In the genomic region with DNA sequence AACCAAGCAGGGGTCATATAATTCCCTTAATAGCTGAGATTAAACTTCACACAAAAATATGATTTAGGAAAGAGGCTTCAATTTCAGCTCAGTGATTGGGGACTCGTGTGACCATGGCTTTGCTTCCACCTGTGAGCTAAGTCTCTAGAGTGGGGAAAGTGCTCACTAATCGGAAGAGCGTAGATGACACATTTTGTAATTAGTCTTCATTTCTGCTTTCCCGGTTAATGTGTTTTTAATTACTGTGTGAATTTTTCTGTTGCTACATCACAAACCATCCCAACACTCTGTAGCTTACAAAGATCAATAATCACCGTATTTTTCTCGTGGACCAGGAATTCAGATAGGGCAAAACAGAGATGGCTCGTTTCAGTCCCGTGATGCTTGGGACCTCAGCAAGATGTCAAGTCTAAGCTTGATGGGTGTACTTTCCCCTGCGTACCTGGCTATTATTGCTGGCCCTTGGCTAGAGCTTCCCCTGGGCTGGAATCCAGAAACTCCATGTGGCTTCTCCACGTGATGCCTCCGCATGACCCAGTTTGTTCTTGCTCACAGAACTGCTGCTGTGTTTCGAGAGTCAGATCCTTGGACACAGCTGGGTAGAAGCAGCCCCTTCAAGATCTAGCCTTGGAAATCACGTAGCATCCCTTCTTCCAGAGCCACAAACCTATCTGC, we compare ENCODE assay signal across 10 mouse cellular contexts.
DNase-seq lines count a peak whose midpoint lies in the region; ATAC-seq and TF ChIP-seq lines count a peak whose summit lies in the region.
"Had no signal": no experiment of that assay in that cellular context is flagged by ENCODE, and none has a peak within 500 bp of the region (broad histone marks: within the 10 kb centered on the region; RNA-seq: fewer than 3 reads in every experiment).

No protein-coding gene starts in this region.

- no peak for ATAC-seq in heart, embryonic 11.5 days (replicated peaks; ENCODE audit: insufficient number of reproducible peaks, low FRiP score, low TSS enrichment)
- 0 out of 2 replicates have a peak, but pooled peaks have one; percentile 22 for ATAC-seq in hindbrain, postnatal 0 days
- ATAC-seq in midbrain, embryonic 13.5 days, result no peak

- no peak overlapping the region for H3K27ac ChIP-seq in heart, embryonic 11.5 days (ENCODE audit: low read depth, low read length)
- H3K27ac ChIP-seq in liver, adult 2 months (replicated peaks; ENCODE audit: insufficient read depth, low read depth, low read length), result no peak overlapping the region
- H3K27ac ChIP-seq in hindbrain, postnatal 0 days, result no peak overlapping the region
- no peak overlapping the region for H3K27ac ChIP-seq in midbrain, embryonic 13.5 days
- no peak overlapping the region for H3K27ac ChIP-seq in gastrocnemius, adult 2 months
- H3K27ac ChIP-seq: embryonic facial prominence, embryonic 10.5 days; stomach, postnatal 0 days had no signal

- TF ChIP-seq POLR2A in liver, adult 2 months (IDR thresholded peaks at IDR 0.05; ENCODE audit: extremely low read depth, insufficient read depth, low read length), result no peak

- intact Hi-C loops in gastrocnemius, adult 2 months (cut with DNase I), result no loop called here

- WGBS in heart, embryonic 11.5 days (ENCODE audit: insufficient replicate concordance), result 86% methylated on average over 13 of the region's 13 CpGs
- WGBS in liver, adult 2 months, result 65% methylated on average over 13 of the region's 13 CpGs
- 56% methylated on average over 13 of the region's 13 CpGs for WGBS in hindbrain, postnatal 0 days
- 91% methylated on average over 13 of the region's 13 CpGs for WGBS in midbrain, embryonic 13.5 days

- H3K9me3 ChIP-seq in heart, embryonic 11.5 days (replicated peaks; ENCODE audit: control insufficient read depth, low read length), result no peaks in the 10 kb centered on the region
- no peaks in the 10 kb centered on the region for H3K9me3 ChIP-seq in hindbrain, postnatal 0 days (ENCODE audit: low read length)
- H3K9me3 ChIP-seq in midbrain, embryonic 13.5 days, result no peaks in the 10 kb centered on the region
- H3K9me3 ChIP-seq: embryonic facial prominence, embryonic 10.5 days had no signal

- no peaks in the 10 kb centered on the region for H3K79me2 ChIP-seq in liver, adult 2 months (ENCODE audit: control insufficient read depth, insufficient read depth, low read length)

- H3K4me3 ChIP-seq in heart, embryonic 11.5 days (ENCODE audit: low read depth, low read length), result no peak overlapping the region
- no peak overlapping the region for H3K4me3 ChIP-seq in liver, adult 2 months (ENCODE audit: insufficient read depth, low read depth, low read length)
- H3K4me3 ChIP-seq in hindbrain, postnatal 0 days (ENCODE audit: low read length), result no peak overlapping the region
- no peak overlapping the region for H3K4me3 ChIP-seq in midbrain, embryonic 13.5 days (replicated peaks)
- no peak overlapping the region for H3K4me3 ChIP-seq in gastrocnemius, adult 2 months
- H3K4me3 ChIP-seq: embryonic facial prominence, embryonic 10.5 days had no signal

- TF ChIP-seq CTCF in liver, adult 2 months (IDR thresholded peaks at IDR 0.05; ENCODE audit: low read depth, low read length), result no peak
- no peak for TF ChIP-seq CTCF in hindbrain, postnatal 0 days (IDR thresholded peaks at IDR 0.05; ENCODE audit: low read depth)
- no peak for TF ChIP-seq CTCF in gastrocnemius, adult 2 months (IDR thresholded peaks at IDR 0.05)

- no peaks in the 10 kb centered on the region for H3K27me3 ChIP-seq in heart, embryonic 11.5 days (ENCODE audit: control insufficient read depth, insufficient read depth, low read length)
- no peaks in the 10 kb centered on the region for H3K27me3 ChIP-seq in liver, adult 2 months (ENCODE audit: control insufficient read depth, insufficient read depth, low read length)
- no peaks in the 10 kb centered on the region for H3K27me3 ChIP-seq in hindbrain, postnatal 0 days (ENCODE audit: insufficient read depth, low read length)
- no peaks in the 10 kb centered on the region for H3K27me3 ChIP-seq in midbrain, embryonic 13.5 days

- H3K36me3 ChIP-seq in heart, embryonic 11.5 days (ENCODE audit: control insufficient read depth, insufficient read depth, low read length), result no peaks in the 10 kb centered on the region
- H3K36me3 ChIP-seq in liver, adult 2 months (ENCODE audit: control insufficient read depth, insufficient read depth, low read length), result no peaks in the 10 kb centered on the region
- no peaks in the 10 kb centered on the region for H3K36me3 ChIP-seq in hindbrain, postnatal 0 days (ENCODE audit: insufficient read depth, low read length)
- no peaks in the 10 kb centered on the region for H3K36me3 ChIP-seq in midbrain, embryonic 13.5 days
- H3K36me3 ChIP-seq: embryonic facial prominence, embryonic 10.5 days had no signal

- peak; percentile 54 for DNase-seq in heart, adult 8-10 months (ENCODE audit: low spot score)
- DNase-seq in liver, adult 2 months (ENCODE audit: extremely low read depth, low read depth, low spot score), result peak; percentile 82
- DNase-seq in liver, result no peak
- peak; percentile 95 for DNase-seq in cerebellum, adult 9-10 months
- peak; percentile 50 for DNase-seq in hindbrain, postnatal 0 days (ENCODE audit: low spot score)
- DNase-seq in gastrocnemius, adult 2 months, result no peak

- no peak overlapping the region for H3K9ac ChIP-seq in heart, embryonic 11.5 days (ENCODE audit: low read depth, low read length)
- H3K9ac ChIP-seq in liver, adult 2 months (ENCODE audit: low read depth, low read length), result no peak overlapping the region
- no peak overlapping the region for H3K9ac ChIP-seq in hindbrain, postnatal 0 days (replicated peaks; ENCODE audit: low read length)
- no peak overlapping the region for H3K9ac ChIP-seq in midbrain, embryonic 13.5 days (replicated peaks)

- no peak overlapping the region for H3K4me2 ChIP-seq in heart, embryonic 11.5 days
- H3K4me2 ChIP-seq in hindbrain, postnatal 0 days (ENCODE audit: low read depth, low read length), result no peak overlapping the region
- no peak overlapping the region for H3K4me2 ChIP-seq in midbrain, embryonic 13.5 days (replicated peaks)

- peaks cover 12% of the 10 kb centered on the region for H3K4me1 ChIP-seq in heart, embryonic 11.5 days (ENCODE audit: control insufficient read depth, insufficient read depth, low read length)
- peaks cover 2% of the 10 kb centered on the region; the same call in 1 of the 2 replicates for H3K4me1 ChIP-seq in liver, adult 2 months (ENCODE audit: control insufficient read depth, insufficient read depth, low read length)
- H3K4me1 ChIP-seq in hindbrain, postnatal 0 days (ENCODE audit: insufficient read depth, low read length), result no peaks in the 10 kb centered on the region
- H3K4me1 ChIP-seq in midbrain, embryonic 13.5 days (replicated peaks), result peaks cover 8% of the 10 kb centered on the region

Comparison
In these comparisons a context has a peak if more than half of its experiments do, and no peak if none do; other contexts are left out.
1. DNase-seq: peak in heart, adult 8-10 months (single experiment), liver, adult 2 months (single experiment), cerebellum, adult 9-10 months (single experiment) and hindbrain, postnatal 0 days (single experiment); none in liver (single experiment) and gastrocnemius, adult 2 months (single experiment).